Mouse (Mus musculus) lung, embryonic 14.5 days (tissue): ENCODE results near the gene Orm3. TPM values are rescaled to one million over a fixed set of nuclear protein-coding genes. Genes with fewer than 3 reads are reported as not detected.

Experiments used
- ATAC-seq: fragments of 200-750 bp; cut with Nextera tagmentation; 2 replicates; pipeline ENCODE4 v1.8.0; 2017; ENCODE audit warnings: mild to moderate bottlenecking, moderate TSS enrichment, moderate library complexity; ENCODE audit not compliant: insufficient read depth
- DNase-seq: peaks from one replicate; pipeline ENCODE4 v3.0.0-alpha.2; 2015
- H3K27ac ChIP-seq: fragments of 300-500 bp; sonication (generic); 2 replicates; pipeline ENCODE4 v1.5.1; 2014; ENCODE audit warnings: low read depth, mild to moderate bottlenecking, moderate library complexity
- H3K27me3 ChIP-seq: fragments of 300-500 bp; sonication (generic); 2 replicates; pipeline ENCODE4 v1.6.1; 2014; ENCODE audit warnings: low read length, control low read depth; ENCODE audit not compliant: insufficient read depth
- H3K36me3 ChIP-seq: fragments of 300-500 bp; sonication (generic); 2 replicates; pipeline ENCODE4 v1.6.1; 2014; ENCODE audit warnings: control low read depth; ENCODE audit not compliant: insufficient read depth
- H3K4me1 ChIP-seq: fragments of 300-500 bp; sonication (generic); 2 replicates; pipeline ENCODE4 v1.6.1; 2014; ENCODE audit warnings: antibody characterized with exemption, control low read depth; ENCODE audit not compliant: insufficient read depth
- H3K4me2 ChIP-seq: fragments of 300-500 bp; sonication (generic); 2 replicates; pipeline ENCODE4 v1.6.1; 2014; ENCODE audit warnings: mild to moderate bottlenecking
- H3K4me3 ChIP-seq: fragments of 300-500 bp; sonication (generic); 2 replicates; pipeline ENCODE4 v1.5.1; 2014; ENCODE audit warnings: low read depth, low read length
- H3K9ac ChIP-seq: fragments of 300-500 bp; sonication (generic); 2 replicates; pipeline ENCODE4 v1.6.1; 2014
- H3K9me3 ChIP-seq: fragments of 300-500 bp; sonication (generic); 2 replicates; pipeline ENCODE4 v1.6.1; 2016; ENCODE audit warnings: low read depth, low read length, control low read depth
- CTCF ChIP-seq: IDR thresholded peaks from 2 replicates; pipeline ENCODE4 v1.5.1; 2016; ENCODE audit warnings: antibody characterized with exemption, low read depth
- WGBS: fragments of 180-500 bp; shearing (Covaris S2); extraction: QIAGEN DNeasy Blood & Tissue Kit; methylation state at CpG from one replicate; pipeline ENCODE4 v1.1.7; 2014; 5-methylcytosine and 5-hydroxymethylcytosine counted together
- polyA plus RNA-seq: library from polyadenylated mRNA; unstranded; fragments of >200 nt; fragmentation: Nextera tagmentation; extraction: Ambion mirVana; gene quantifications from 2 replicates; pipeline ENCODE4 v1.2.1, GENCODE M21; 2014

Gene Orm3
- polyA plus RNA-seq, 1 experiment from 2014 or later: not detected

GRCm38 (mm10) chr4:63389887-63390528 is 34.0 kb downstream of the Orm3 start:
- ATAC-seq (no peak), DNase-seq (no peak)
- peaks cover 70% of the 10 kb centered on the region for H3K36me3 ChIP-seq
- no peak for TF ChIP-seq CTCF
- no peaks in the 10 kb centered on the region for H3K9me3 ChIP-seq
- H3K27ac ChIP-seq: no peak overlapping the region
- no peak overlapping the region for H3K4me3 ChIP-seq
- no peaks in the 10 kb centered on the region for H3K4me1 ChIP-seq
- no peaks in the 10 kb centered on the region for H3K27me3 ChIP-seq
- WGBS: 59% methylated on average over 11 of the region's 11 CpGs
- no peak overlapping the region for H3K9ac ChIP-seq
- no peak overlapping the region for H3K4me2 ChIP-seq

- no peak overlapping the region for H3K9ac ChIP-seq
- H3K27ac ChIP-seq: no peak overlapping the region
- H3K4me3 ChIP-seq: no peak overlapping the region
- TF ChIP-seq CTCF: no peak
- WGBS: 62% methylated on average over 6 of the region's 6 CpGs
- no peaks in the 10 kb centered on the region for H3K9me3 ChIP-seq
- H3K27me3 ChIP-seq: no peaks in the 10 kb centered on the region
- H3K4me2 ChIP-seq: no peak overlapping the region
- peaks cover 63% of the 10 kb centered on the region for H3K36me3 ChIP-seq
- ATAC-seq: no peak
- DNase-seq: peak; percentile 18
- no peaks in the 10 kb centered on the region for H3K4me1 ChIP-seq
Observed at GRCm38 (mm10) chr4:63391322-63391721, 35.4 kb downstream of the Orm3 start.

GRCm38 (mm10) chr4:63397981-63398537 is 42.1 kb downstream of the Orm3 start:
- H3K9ac ChIP-seq: no peak overlapping the region
- peaks cover 40% of the 10 kb centered on the region for H3K36me3 ChIP-seq
- no peak for DNase-seq
- WGBS: 75% methylated on average over 10 of the region's 10 CpGs
- no peak overlapping the region for H3K27ac ChIP-seq
- no peak for TF ChIP-seq CTCF
- H3K27me3 ChIP-seq: no peaks in the 10 kb centered on the region
- no peak for ATAC-seq
- H3K4me1 ChIP-seq: peaks cover 27% of the 10 kb centered on the region
- no peak overlapping the region for H3K4me2 ChIP-seq
- H3K9me3 ChIP-seq: no peaks in the 10 kb centered on the region
- H3K4me3 ChIP-seq: no peak overlapping the region

- H3K4me2 ChIP-seq: peak overlapping the region; percentile 29; the same call in 1 of the 2 replicates
- ATAC-seq (peak; percentile 37; the same call in 1 of the 2 replicates), DNase-seq (peak; percentile 73)
- H3K9ac ChIP-seq: peak overlapping the region; percentile 24
- H3K27me3 ChIP-seq: no peaks in the 10 kb centered on the region
- 33% methylated on average over 11 of the region's 11 CpGs for WGBS
- peaks cover 31% of the 10 kb centered on the region for H3K36me3 ChIP-seq
- peaks cover 34% of the 10 kb centered on the region for H3K4me1 ChIP-seq
- peak overlapping the region; percentile 86 for H3K27ac ChIP-seq
- H3K9me3 ChIP-seq: no peaks in the 10 kb centered on the region
- no peak overlapping the region for H3K4me3 ChIP-seq
- TF ChIP-seq CTCF: no peak
Observed at GRCm38 (mm10) chr4:63398854-63399609, 43.1 kb downstream of the Orm3 start.

GRCm38 (mm10) chr4:63399691-63400270 is 43.8 kb downstream of the Orm3 start:
- no peak for TF ChIP-seq CTCF
- Histone ChIP-seq H3K27me3 (no peaks in the 10 kb centered on the region), H3K9me3 (no peaks in the 10 kb centered on the region), H3K36me3 (peaks cover 23% of the 10 kb centered on the region), H3K9ac (peak overlapping the region; percentile 24; the same call in 1 of the 2 replicates), H3K4me2 (peak overlapping the region; percentile 29; the same call in 1 of the 2 replicates), H3K4me3 (no peak overlapping the region), H3K4me1 (peaks cover 41% of the 10 kb centered on the region), H3K27ac (peak overlapping the region; percentile 86)
- ATAC-seq (no peak), DNase-seq (peak; percentile 43)
- 57% methylated on average over 8 of the region's 8 CpGs for WGBS

GRCm38 (mm10) chr4:63400541-63401306 is 44.8 kb downstream of the Orm3 start:
- no peak overlapping the region; the same call in 1 of the 2 replicates for H3K27ac ChIP-seq
- DNase-seq: no peak

More at GRCm38 (mm10) chr4:63400541-63401306, 44.8 kb downstream of the Orm3 start:
- Histone ChIP-seq H3K4me3 (no peak overlapping the region), H3K9ac (no peak overlapping the region), H3K9me3 (no peaks in the 10 kb centered on the region), H3K36me3 (peaks cover 16% of the 10 kb centered on the region), H3K4me1 (peaks cover 51% of the 10 kb centered on the region), H3K27me3 (no peaks in the 10 kb centered on the region), H3K4me2 (no peak overlapping the region; the same call in none of the 2 replicates)
- WGBS: 80% methylated on average over 18 of the region's 18 CpGs
- no peak for ATAC-seq
- TF ChIP-seq CTCF: no peak
